Mouse (Mus musculus) limb, embryonic 14.5 days (tissue): ENCODE results near the gene Trio. TPM values are rescaled to one million over a fixed set of nuclear protein-coding genes. Genes with fewer than 3 reads are reported as not detected.
A peak's percentile ranks its signal among the peaks of the same experiment; 100 is the strongest.

Experiments
- ATAC-seq: fragments of 200-750 bp; cut with Nextera tagmentation; 2 replicates; pipeline ENCODE4 v1.8.0; 2017; ENCODE audit warnings: low read depth, moderate number of reproducible peaks, moderate TSS enrichment; ENCODE audit not compliant: low FRiP score
- DNase-seq: peaks from one replicate; pipeline ENCODE4 v3.0.0-alpha.2; 2015; ENCODE audit warnings: low spot score
- H3K27ac ChIP-seq: fragments of 300-500 bp; sonication (generic); replicated peaks from 2 replicates; pipeline ENCODE4 v1.5.1; 2014; ENCODE audit warnings: low read depth, mild to moderate bottlenecking, low read length, moderate library complexity, mixed read lengths
- H3K27me3 ChIP-seq: fragments of 300-500 bp; sonication (generic); 2 replicates; pipeline ENCODE4 v1.6.1; 2014; ENCODE audit warnings: low read length, mixed read lengths; ENCODE audit not compliant: control insufficient read depth, insufficient read depth
- H3K36me3 ChIP-seq: fragments of 300-500 bp; sonication (generic); 2 replicates; pipeline ENCODE4 v1.6.1; 2014; ENCODE audit warnings: mild to moderate bottlenecking, low read length, moderate library complexity, mixed read lengths; ENCODE audit not compliant: control insufficient read depth, insufficient read depth
- H3K4me1 ChIP-seq: fragments of 300-500 bp; sonication (generic); 2 replicates; pipeline ENCODE4 v1.6.1; 2014; ENCODE audit warnings: antibody characterized with exemption, low read length, mixed read lengths; ENCODE audit not compliant: control insufficient read depth, insufficient read depth
- H3K4me2 ChIP-seq: fragments of 300-500 bp; sonication (generic); replicated peaks from 2 replicates; pipeline ENCODE4 v1.6.1; 2014; ENCODE audit warnings: low read depth, mild to moderate bottlenecking, low read length, moderate library complexity; ENCODE audit not compliant: severe bottlenecking
- H3K4me3 ChIP-seq: fragments of 300-500 bp; sonication (generic); replicated peaks from 2 replicates; pipeline ENCODE4 v1.5.1; 2014; ENCODE audit warnings: low read length
- H3K9ac ChIP-seq: fragments of 300-500 bp; sonication (generic); 2 replicates; pipeline ENCODE4 v1.6.1; 2014; ENCODE audit warnings: mild to moderate bottlenecking, low read depth, low read length, moderate library complexity; ENCODE audit not compliant: severe bottlenecking
- H3K9me3 ChIP-seq: fragments of 300-500 bp; sonication (generic); 2 replicates; pipeline ENCODE4 v1.6.1; 2016; ENCODE audit warnings: low read length; ENCODE audit not compliant: control insufficient read depth
- POLR2A ChIP-seq: fragments of 200-500 bp; IDR thresholded peaks from 2 replicates; pipeline ENCODE4 v1.8.0; 2012; ENCODE audit warnings: inconsistent platforms, mild to moderate bottlenecking, moderate library complexity, borderline replicate concordance; ENCODE audit not compliant: insufficient read depth, insufficient read length; ENCODE audit errors: extremely low read depth
- WGBS: fragments of 180-500 bp; shearing (Covaris S2); extraction: QIAGEN DNeasy Blood & Tissue Kit; methylation state at CpG from one replicate; pipeline ENCODE4 v1.1.7; 2014; 5-methylcytosine and 5-hydroxymethylcytosine counted together
- polyA plus RNA-seq, 2 experiments: library from polyadenylated mRNA; depleted of rRNA in 1 of 2; stranded (reverse) in 1 of 2; unstranded in 1 of 2; fragments of >200 nt; fragmentation: Nextera tagmentation in 1 of 2; extraction: Ambion mirVana in 1 of 2; gene quantifications; 2 replicates each; pipeline versions ENCODE4 v1.2.1 to v1.2.3; 2012 to 2014

Trio gene
- polyA plus RNA-seq, 2 experiments, result 78.7 to 230 TPM

DNA sequence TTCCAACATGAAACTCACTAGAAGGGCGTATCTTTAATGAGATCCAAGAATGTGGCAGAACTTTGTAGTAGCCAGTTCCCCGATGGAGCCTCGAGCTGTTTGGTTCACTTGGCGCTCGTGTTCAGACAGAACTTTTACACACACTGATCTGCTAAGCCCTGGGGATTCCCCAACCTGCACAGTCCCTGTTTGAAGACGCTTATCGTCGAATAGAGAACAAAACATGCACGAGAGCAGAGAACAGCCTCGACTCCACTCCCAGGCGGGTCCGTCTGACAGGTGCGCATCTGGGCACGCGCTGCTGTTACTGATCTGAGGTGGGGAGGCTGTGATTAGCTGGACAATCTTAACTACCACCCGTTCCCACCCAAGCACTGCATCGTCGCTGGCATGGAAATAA is 98.7 kb downstream of the Trio start:
- no peak for TF ChIP-seq POLR2A
- 59% methylated on average over 18 of the region's 18 CpGs for WGBS
- Histone ChIP-seq H3K4me2 (no peak overlapping the region), H3K9ac (no peak overlapping the region), H3K9me3 (no peaks in the 10 kb centered on the region), H3K4me1 (peaks cover 44% of the 10 kb centered on the region), H3K27ac (no peak overlapping the region), H3K27me3 (no peaks in the 10 kb centered on the region), H3K4me3 (no peak overlapping the region), H3K36me3 (no peaks in the 10 kb centered on the region)
- DNase-seq, result peak; percentile 34
- ATAC-seq, result no peak

DNA sequence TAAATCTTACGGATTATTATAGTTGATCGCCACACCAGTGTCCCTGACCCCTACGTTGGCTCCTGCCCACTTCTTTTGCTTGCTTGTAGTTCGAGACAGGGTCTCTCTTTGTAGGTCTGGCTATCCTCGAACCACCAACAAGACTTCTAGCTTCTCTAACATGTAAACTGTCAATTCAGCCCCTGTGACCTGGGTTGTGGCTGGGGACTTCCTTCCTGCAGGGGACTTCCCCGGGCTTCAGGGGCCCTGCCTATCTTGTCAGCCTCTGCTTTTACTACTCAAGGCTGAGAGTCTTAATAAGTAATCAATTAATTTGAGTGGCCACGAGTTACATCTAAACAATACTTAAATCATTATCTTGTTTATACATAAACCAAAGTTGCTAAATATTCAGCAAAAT is 99.2 kb downstream of the Trio start:
- no peaks in the 10 kb centered on the region for H3K27me3 ChIP-seq
- H3K9me3 ChIP-seq, result no peaks in the 10 kb centered on the region
- DNase-seq, result no peak
- no peak overlapping the region for H3K4me3 ChIP-seq
- no peak overlapping the region for H3K27ac ChIP-seq
- ATAC-seq, result no peak
- peaks cover 44% of the 10 kb centered on the region for H3K4me1 ChIP-seq
- no peaks in the 10 kb centered on the region for H3K36me3 ChIP-seq
- H3K9ac ChIP-seq, result no peak overlapping the region
- no peak overlapping the region for H3K4me2 ChIP-seq
- 73% methylated on average over 7 of the region's 7 CpGs for WGBS
- TF ChIP-seq POLR2A, result no peak

DNA sequence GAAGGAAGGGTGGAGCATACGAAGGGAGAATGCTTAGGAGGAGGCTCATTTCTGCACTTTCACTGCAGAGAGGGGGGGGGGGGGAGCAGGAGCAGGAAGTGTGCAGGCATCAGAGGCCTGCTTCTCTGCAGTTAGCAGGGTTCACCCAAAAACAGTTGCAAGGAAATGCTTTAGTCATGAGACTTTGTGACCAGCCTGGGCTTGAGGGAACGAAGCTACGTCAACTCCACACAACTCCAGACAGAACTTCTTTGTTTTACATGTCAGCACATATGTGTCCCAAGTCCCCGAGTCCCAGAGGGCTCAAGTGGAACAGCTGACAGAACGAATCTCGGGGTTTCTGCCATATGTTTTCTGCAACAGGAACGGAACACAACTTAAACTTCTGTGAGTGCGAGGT is 99.8 kb downstream of the Trio start:
- Histone ChIP-seq H3K4me3 (no peak overlapping the region), H3K4me1 (peaks cover 44% of the 10 kb centered on the region), H3K4me2 (no peak overlapping the region), H3K27ac (no peak overlapping the region), H3K9me3 (no peaks in the 10 kb centered on the region), H3K36me3 (no peaks in the 10 kb centered on the region), H3K27me3 (no peaks in the 10 kb centered on the region), H3K9ac (no peak overlapping the region)
- WGBS, result 23% methylated on average over 8 of the region's 8 CpGs
- TF ChIP-seq POLR2A, result no peak
- DNase-seq (peak; percentile 53), ATAC-seq (peak; percentile 46; the same call in 1 of the 2 replicates)

DNA sequence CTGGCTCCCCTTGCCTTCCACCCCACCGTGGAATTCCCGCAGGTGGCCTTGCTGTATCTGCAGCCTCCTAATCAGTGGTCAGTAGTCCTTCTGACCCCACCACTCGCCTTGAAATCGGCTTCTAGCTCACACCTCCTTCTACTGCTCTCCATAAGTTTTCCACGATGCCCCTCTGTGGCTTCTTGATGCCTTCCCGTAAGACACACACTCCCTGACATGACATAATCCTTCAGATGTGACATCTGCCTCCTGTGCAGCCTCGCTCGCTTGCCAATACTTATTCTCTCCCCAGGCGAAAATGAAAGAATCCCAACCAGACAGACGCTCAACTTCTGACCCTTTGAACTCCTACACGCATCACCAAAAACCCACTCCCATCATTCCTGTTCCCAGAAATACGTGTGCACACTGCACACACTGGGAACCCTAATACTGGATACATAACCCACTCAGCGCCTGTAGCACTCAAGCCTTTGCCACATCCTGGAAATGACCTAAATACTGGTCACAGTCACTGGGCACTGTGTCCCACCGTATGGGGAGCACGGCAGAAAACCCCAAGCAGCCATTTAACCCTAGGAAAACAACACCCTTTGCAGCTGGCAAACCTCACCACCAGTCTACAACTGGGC is 100.5 kb downstream of the Trio start:
- Histone ChIP-seq H3K9ac (no peak overlapping the region), H3K27me3 (no peaks in the 10 kb centered on the region), H3K27ac (no peak overlapping the region), H3K4me2 (no peak overlapping the region), H3K9me3 (no peaks in the 10 kb centered on the region), H3K4me3 (no peak overlapping the region), H3K4me1 (peaks cover 44% of the 10 kb centered on the region), H3K36me3 (no peaks in the 10 kb centered on the region)
- no peak for DNase-seq
- WGBS, result 25% methylated on average over 15 of the region's 15 CpGs
- no peak for TF ChIP-seq POLR2A
- no peak for ATAC-seq

DNA sequence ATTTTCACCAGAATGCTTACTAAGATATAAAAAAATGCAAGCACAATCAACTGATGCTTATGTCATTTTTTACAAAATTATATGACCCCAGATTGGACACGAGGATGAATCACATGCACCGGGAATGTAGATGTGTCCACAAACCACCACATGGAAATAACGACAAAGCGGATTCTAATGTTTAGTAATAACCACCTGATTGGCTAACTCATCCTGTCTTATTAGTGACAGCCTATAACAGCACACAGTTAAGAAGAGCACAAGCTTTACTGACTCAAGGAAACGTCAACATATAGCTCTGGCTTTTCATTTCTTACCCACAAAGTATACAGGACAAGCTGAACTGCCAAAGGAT is 101.7 kb downstream of the Trio start:
- Histone ChIP-seq H3K4me1 (peaks cover 46% of the 10 kb centered on the region), H3K9ac (no peak overlapping the region), H3K36me3 (no peaks in the 10 kb centered on the region), H3K9me3 (no peaks in the 10 kb centered on the region), H3K27me3 (no peaks in the 10 kb centered on the region), H3K4me2 (peak overlapping the region; percentile 49), H3K4me3 (peak overlapping the region; percentile 23), H3K27ac (no peak overlapping the region)
- WGBS, result 10% methylated on average over 5 of the region's 5 CpGs
- ATAC-seq (no peak), DNase-seq (no peak)
- no peak for TF ChIP-seq POLR2A
